Mouse (Mus musculus): Measurements from ENCODE around the gene Ddx6. TPM values are rescaled to one million over a fixed set of nuclear protein-coding genes. Genes with fewer than 3 reads are reported as not detected.

The Ddx6 gene
- polyA plus RNA-seq, 1 experiment from 2014 or later, result 19.8 TPM

DNA sequence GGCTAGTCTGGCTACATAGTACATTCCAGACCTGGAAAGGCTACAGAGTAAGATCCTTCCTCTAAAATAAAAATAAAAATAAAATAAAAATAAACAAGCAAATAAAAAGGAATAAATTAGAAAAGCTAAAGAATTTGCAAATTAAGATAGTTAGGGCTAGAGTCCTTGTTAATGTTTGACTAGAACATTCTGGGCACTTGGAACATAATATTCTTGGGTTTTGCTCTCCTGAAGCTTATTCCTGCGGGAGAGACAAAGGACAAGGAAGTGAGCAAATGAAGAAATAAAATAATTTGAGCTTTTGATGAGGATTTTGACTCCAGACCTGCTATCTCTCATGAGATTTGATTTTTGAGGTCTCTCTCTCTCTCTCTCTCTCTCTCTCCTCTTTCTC lies 9.2 kb upstream of the Ddx6 start:
- Histone ChIP-seq H3K4me2 (no peak overlapping the region), H3K4me1 (peaks cover 9% of the 10 kb centered on the region; the same call in 1 of the 2 replicates), H3K9me3 (no peaks in the 10 kb centered on the region), H3K9ac (no peak overlapping the region), H3K27me3 (replicated peaks) (no peaks in the 10 kb centered on the region), H3K36me3 (no peaks in the 10 kb centered on the region), H3K4me3 (replicated peaks) (no peak overlapping the region), H3K27ac (no peak overlapping the region)
- WGBS, result 82% methylated on average over 1 of the region's 1 CpGs
- ATAC-seq (ENCODE audit: insufficient read depth, low FRiP score, low read depth), result no peak

DNA sequence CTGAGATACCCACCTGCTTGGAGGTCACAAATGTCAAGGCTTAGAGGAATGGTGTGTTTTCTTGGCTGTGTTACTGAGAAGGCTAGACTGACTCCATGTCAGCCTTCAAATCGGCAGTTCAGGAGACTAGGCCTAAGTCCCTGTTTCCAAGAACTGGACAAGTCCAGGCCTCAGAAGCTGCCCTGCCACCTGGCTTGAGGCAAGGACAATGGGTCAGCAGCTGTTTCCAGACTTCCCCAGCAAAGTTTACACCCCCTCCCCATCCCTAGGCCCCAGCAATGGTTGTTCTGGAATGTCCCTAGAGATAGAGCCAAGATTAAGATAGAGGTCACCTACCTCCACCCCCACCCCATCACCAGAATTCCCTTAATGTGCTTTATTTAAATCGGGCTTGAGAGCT lies 7.0 kb upstream of the Ddx6 start:
- H3K9ac ChIP-seq, result no peak overlapping the region
- H3K4me3 ChIP-seq (replicated peaks), result no peak overlapping the region
- H3K36me3 ChIP-seq, result no peaks in the 10 kb centered on the region
- no peaks in the 10 kb centered on the region for H3K9me3 ChIP-seq
- H3K27me3 ChIP-seq (replicated peaks), result no peaks in the 10 kb centered on the region
- ATAC-seq (ENCODE audit: insufficient read depth, low FRiP score, low read depth), result no peak
- no peak overlapping the region for H3K4me2 ChIP-seq
- 86% methylated on average over 2 of the region's 2 CpGs for WGBS
- no peak overlapping the region for H3K27ac ChIP-seq
- H3K4me1 ChIP-seq, result peaks cover 10% of the 10 kb centered on the region

- Histone ChIP-seq H3K4me3 (replicated peaks) (peak overlapping the region; percentile 21; the same call in 1 of the 2 replicates), H3K9me3 (no peaks in the 10 kb centered on the region), H3K36me3 (no peaks in the 10 kb centered on the region), H3K27me3 (replicated peaks) (no peaks in the 10 kb centered on the region), H3K27ac (peak overlapping the region; percentile 59; the same call in 1 of the 2 replicates), H3K4me1 (peaks cover 14% of the 10 kb centered on the region), H3K4me2 (peak overlapping the region; percentile 51), H3K9ac (no peak overlapping the region)
- WGBS, result 7% methylated on average over 18 of the region's 18 CpGs
- ATAC-seq (ENCODE audit: insufficient read depth, low FRiP score, low read depth), result no peak; the same call in 1 of the 2 replicates
Observed at GRCm38 (mm10) chr9:44598899-44599495, 5.7 kb upstream of the Ddx6 start.

DNA sequence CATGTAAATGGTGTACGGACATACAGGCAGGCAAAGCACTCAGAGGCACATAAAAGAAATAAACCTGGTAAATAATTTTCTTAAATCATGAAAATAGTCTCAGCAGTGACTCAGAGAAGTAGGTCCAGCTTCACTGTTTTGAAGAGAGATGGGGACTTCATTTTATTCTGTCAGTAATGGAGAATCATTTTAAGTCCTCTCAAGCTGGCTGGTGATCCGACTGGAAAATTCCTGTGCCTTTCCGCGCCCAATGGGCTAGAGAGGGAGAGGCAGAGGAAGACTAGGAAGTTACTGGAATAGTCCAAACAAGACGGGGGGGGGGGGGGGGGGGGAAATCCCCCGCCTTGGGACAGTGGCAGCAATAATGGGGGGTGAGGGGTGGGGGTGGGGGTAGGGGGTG lies 5.1 kb upstream of the Ddx6 start:
- H3K4me1 ChIP-seq, result peaks cover 14% of the 10 kb centered on the region
- no peak overlapping the region for H3K9ac ChIP-seq
- no peak overlapping the region for H3K27ac ChIP-seq
- no peaks in the 10 kb centered on the region for H3K9me3 ChIP-seq
- no peak overlapping the region for H3K4me3 ChIP-seq (replicated peaks)
- no peak overlapping the region; the same call in 1 of the 2 replicates for H3K4me2 ChIP-seq
- WGBS, result 29% methylated on average over 4 of the region's 6 CpGs
- no peaks in the 10 kb centered on the region for H3K36me3 ChIP-seq
- no peaks in the 10 kb centered on the region for H3K27me3 ChIP-seq (replicated peaks)
- no peak for ATAC-seq (ENCODE audit: insufficient read depth, low FRiP score, low read depth)

DNA sequence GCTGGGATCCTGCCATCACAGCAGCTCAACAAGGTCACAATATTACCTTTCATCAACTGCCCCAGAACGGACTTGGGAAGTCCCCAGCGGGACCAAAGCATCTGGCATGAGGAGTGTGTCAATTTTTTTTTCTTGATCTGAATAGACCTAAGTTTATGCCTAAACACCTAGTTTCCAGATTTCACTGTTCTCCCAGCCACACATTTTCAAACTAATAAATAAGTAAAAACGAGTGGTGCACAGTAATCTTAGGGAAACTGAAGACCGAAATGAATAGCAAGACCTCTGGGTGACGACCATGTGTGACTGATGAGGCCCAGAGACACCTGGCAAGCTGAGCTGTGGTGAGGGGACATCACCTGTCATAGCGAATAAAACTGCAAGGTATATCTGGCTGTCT lies 3.9 kb upstream of the Ddx6 start:
- H3K9me3 ChIP-seq, result no peaks in the 10 kb centered on the region
- no peaks in the 10 kb centered on the region for H3K36me3 ChIP-seq
- 83% methylated on average over 6 of the region's 6 CpGs for WGBS
- no peak for ATAC-seq (ENCODE audit: insufficient read depth, low FRiP score, low read depth)
- H3K27me3 ChIP-seq (replicated peaks), result no peaks in the 10 kb centered on the region
- no peak overlapping the region for H3K9ac ChIP-seq
- peaks cover 14% of the 10 kb centered on the region for H3K4me1 ChIP-seq
- H3K27ac ChIP-seq, result no peak overlapping the region
- H3K4me3 ChIP-seq (replicated peaks), result no peak overlapping the region
- H3K4me2 ChIP-seq, result no peak overlapping the region

DNA sequence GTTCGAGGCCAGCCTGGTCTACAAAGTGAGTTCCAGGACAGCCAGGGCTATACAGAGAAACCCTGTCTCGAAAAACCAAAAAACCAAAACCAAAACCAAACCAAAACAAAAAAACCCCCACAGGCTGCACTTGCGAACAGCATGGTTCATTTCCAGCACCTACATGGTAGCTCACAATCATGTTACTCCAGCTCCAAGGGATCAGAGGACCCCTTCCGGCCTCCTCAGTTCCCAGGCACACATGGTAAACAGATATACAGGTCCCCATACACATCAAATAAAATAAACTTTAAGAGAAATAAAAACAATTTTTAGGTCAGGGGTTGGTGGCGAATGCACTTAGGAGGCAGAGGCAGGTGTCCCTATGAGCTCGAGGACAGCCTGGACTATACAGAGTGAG lies 1.9 kb upstream of the Ddx6 start:
- Histone ChIP-seq H3K27me3 (replicated peaks) (no peaks in the 10 kb centered on the region), H3K4me1 (peaks cover 23% of the 10 kb centered on the region), H3K27ac (peak overlapping the region; percentile 98), H3K4me3 (replicated peaks) (peak overlapping the region; percentile 98), H3K9me3 (no peaks in the 10 kb centered on the region), H3K4me2 (peak overlapping the region; percentile 71), H3K9ac (no peak overlapping the region; the same call in 1 of the 2 replicates), H3K36me3 (0 out of 2 replicates have a peak, but pooled peaks cover 3% of the 10 kb centered on the region)
- WGBS, result 68% methylated on average over 6 of the region's 6 CpGs
- no peak for ATAC-seq (ENCODE audit: insufficient read depth, low FRiP score, low read depth)

DNA sequence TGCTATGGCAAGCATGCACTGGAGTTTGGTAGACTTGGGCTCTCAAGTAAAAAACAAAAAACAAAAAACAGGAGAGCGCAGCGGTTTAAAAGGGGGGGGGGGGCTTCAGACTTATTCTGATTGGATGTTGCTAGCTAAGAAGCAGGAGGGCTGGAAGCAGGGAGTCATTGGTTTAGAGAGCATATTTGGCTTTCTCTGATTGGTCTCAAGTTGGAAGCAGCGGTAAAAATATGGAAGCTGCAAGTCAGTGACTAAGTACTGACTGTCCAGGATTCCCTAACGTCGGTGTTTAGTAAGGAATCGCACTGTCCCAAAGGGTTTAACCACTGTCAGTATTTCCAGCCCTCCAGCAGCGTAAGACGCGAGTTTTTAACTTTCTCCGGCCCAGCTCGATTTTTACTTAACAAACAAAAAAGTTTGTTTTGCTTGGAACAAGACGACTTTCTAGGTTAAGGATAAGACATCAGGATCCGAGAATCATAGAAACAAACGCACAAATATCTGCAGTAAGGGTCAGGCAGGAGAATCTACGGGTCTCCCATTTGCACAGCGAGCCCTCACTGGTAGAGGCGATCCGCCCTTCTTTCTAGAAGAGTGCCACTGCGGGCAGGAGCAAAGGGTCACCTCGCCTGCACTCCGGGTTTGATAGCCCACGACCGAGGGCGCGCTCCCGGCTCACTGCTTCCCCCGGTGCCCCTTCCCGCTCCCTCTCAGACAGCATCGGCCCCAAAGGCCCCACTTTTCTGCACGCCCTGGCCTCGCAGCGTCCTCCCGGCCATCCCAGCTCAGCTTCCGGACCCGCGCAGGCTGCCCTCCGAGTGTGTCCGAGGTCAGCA lies 1.0 kb upstream of the Ddx6 start:
- Histone ChIP-seq H3K9ac (peak overlapping the region; percentile 99), H3K4me2 (peak overlapping the region; percentile 71), H3K4me1 (peaks cover 29% of the 10 kb centered on the region), H3K27me3 (replicated peaks) (no peaks in the 10 kb centered on the region), H3K27ac (peak overlapping the region; percentile 98), H3K36me3 (peaks cover 8% of the 10 kb centered on the region; the same call in 1 of the 2 replicates), H3K4me3 (replicated peaks) (peak overlapping the region; percentile 98), H3K9me3 (no peaks in the 10 kb centered on the region)
- peak; percentile 77 for ATAC-seq (ENCODE audit: insufficient read depth, low FRiP score, low read depth)
- WGBS, result under 1% methylated on average over 38 of the region's 38 CpGs

GRCm38 (mm10) chr9:44604290-44604778 lies 358 bp upstream of the Ddx6 start:
- H3K4me1 ChIP-seq, result peaks cover 23% of the 10 kb centered on the region
- peaks cover 11% of the 10 kb centered on the region for H3K36me3 ChIP-seq
- H3K9ac ChIP-seq, result peak overlapping the region; percentile 99
- peak overlapping the region; percentile 98 for H3K4me3 ChIP-seq (replicated peaks)
- whole genome bisulfite sequencing, result under 1% methylated on average over 41 of the region's 65 CpGs
- H3K27me3 ChIP-seq (replicated peaks), result no peaks in the 10 kb centered on the region
- H3K9me3 ChIP-seq, result no peaks in the 10 kb centered on the region
- H3K4me2 ChIP-seq, result peak overlapping the region; percentile 71
- peak overlapping the region; percentile 98 for H3K27ac ChIP-seq
- ATAC-seq (ENCODE audit: insufficient read depth, low FRiP score, low read depth), result peak; percentile 59

GRCm38 (mm10) chr9:44605616-44606165 lies 999 bp downstream of the Ddx6 start:
- no peak for ATAC-seq (ENCODE audit: insufficient read depth, low FRiP score, low read depth)
- Histone ChIP-seq H3K27me3 (replicated peaks) (no peaks in the 10 kb centered on the region), H3K9me3 (no peaks in the 10 kb centered on the region), H3K36me3 (peaks cover 20% of the 10 kb centered on the region), H3K27ac (peak overlapping the region; percentile 98), H3K9ac (peak overlapping the region; percentile 99), H3K4me3 (replicated peaks) (peak overlapping the region; percentile 98), H3K4me2 (peak overlapping the region; percentile 57), H3K4me1 (peaks cover 20% of the 10 kb centered on the region)
- under 1% methylated on average over 13 of the region's 13 CpGs for WGBS

- Histone ChIP-seq H3K4me3 (replicated peaks) (no peak overlapping the region; the same call in 1 of the 2 replicates), H3K9me3 (no peaks in the 10 kb centered on the region), H3K27me3 (replicated peaks) (no peaks in the 10 kb centered on the region), H3K27ac (no peak overlapping the region), H3K4me1 (peaks cover 20% of the 10 kb centered on the region), H3K4me2 (peak overlapping the region; percentile 57; the same call in 1 of the 2 replicates), H3K9ac (no peak overlapping the region), H3K36me3 (peaks cover 23% of the 10 kb centered on the region)
- no peak for ATAC-seq (ENCODE audit: insufficient read depth, low FRiP score, low read depth)
- WGBS, result 45% methylated on average over 4 of the region's 4 CpGs
Observed at GRCm38 (mm10) chr9:44606646-44607045, 2.0 kb downstream of the Ddx6 start.

- WGBS, result 45% methylated on average over 4 of the region's 4 CpGs
- ATAC-seq (ENCODE audit: insufficient read depth, low FRiP score, low read depth), result no peak
- Histone ChIP-seq H3K27ac (no peak overlapping the region), H3K9me3 (no peaks in the 10 kb centered on the region), H3K9ac (no peak overlapping the region), H3K36me3 (peaks cover 26% of the 10 kb centered on the region), H3K27me3 (replicated peaks) (no peaks in the 10 kb centered on the region), H3K4me3 (replicated peaks) (peak overlapping the region; percentile 13; the same call in 1 of the 2 replicates), H3K4me2 (peak overlapping the region; percentile 57), H3K4me1 (peaks cover 20% of the 10 kb centered on the region)
Observed at GRCm38 (mm10) chr9:44607306-44607705, 2.6 kb downstream of the Ddx6 start.

- 98% methylated on average over 25 of the region's 25 CpGs for WGBS
- ATAC-seq (ENCODE audit: insufficient read depth, low FRiP score, low read depth), result no peak
- no peaks in the 10 kb centered on the region for H3K9me3 ChIP-seq
- no peak overlapping the region for H3K27ac ChIP-seq
- H3K4me1 ChIP-seq, result peaks cover 14% of the 10 kb centered on the region
- H3K36me3 ChIP-seq, result peaks cover 29% of the 10 kb centered on the region
- no peak overlapping the region for H3K4me3 ChIP-seq (replicated peaks)
- H3K4me2 ChIP-seq, result no peak overlapping the region
- H3K27me3 ChIP-seq (replicated peaks), result no peaks in the 10 kb centered on the region
- no peak overlapping the region for H3K9ac ChIP-seq
Observed at GRCm38 (mm10) chr9:44610371-44610770, 5.7 kb downstream of the Ddx6 start.

All from stomach, embryonic 15.5 days (tissue).